Mouse (Mus musculus) effector memory CD4-positive, alpha-beta T cell, adult 7 months (primary cell): ENCODE measurements around the gene Farsa. TPM values are rescaled to one million over a fixed set of nuclear protein-coding genes. Genes with fewer than 3 reads are reported as not detected.

ENCODE experiments used
- polyA plus RNA-seq: library from polyadenylated mRNA; unstranded; fragments of 100-300 nt; shearing (Covaris generic); gene quantifications from one replicate; pipeline ENCODE4 v1.2.1, GENCODE M21; 2017

Gene Farsa
- polyA plus RNA-seq = 70.0 TPM

GRCm38 (mm10) chr8:84856864-84857441, at the start of gene Farsa:
TSS of gene Farsa (plus strand) at chr8:84856989.

GRCm38 (mm10) chr8:84822723-84823122, 34.1 kb upstream of the Farsa start, which contains the start of gene Dand5:
TSS of gene Dand5 (minus strand) at chr8:84822823.

GRCm38 (mm10) chr8:84831490-84831889, 25.3 kb upstream of the Farsa start, which contains the start of gene Gadd45gip1:
TSS of gene Gadd45gip1 (plus strand) at chr8:84831522.

GRCm38 (mm10) chr8:84840248-84840999, 16.4 kb upstream of the Farsa start, which contains the start of gene Rad23a:
TSS of gene Rad23a (minus strand) at chr8:84840665.

GRCm38 (mm10) chr8:84846722-84847572, 9.8 kb upstream of the Farsa start, which contains the start of gene Calr:
TSS of gene Calr (minus strand) at chr8:84846934.

GRCm38 (mm10) chr8:84871376-84872308, 14.9 kb downstream of the Farsa start, which contains the start of gene Syce2:
TSS of gene Syce2 (plus strand) at chr8:84872111.

GRCm38 (mm10) chr8:84893709-84894134, 36.9 kb downstream of the Farsa start, which contains the start of gene Gcdh:
TSS of gene Gcdh (minus strand) at chr8:84893921.

GRCm38 (mm10) chr8:84901752-84902151, 45.0 kb downstream of the Farsa start, which contains the start of gene Klf1:
TSS of gene Klf1 (plus strand) at chr8:84901928.

GRCm38 (mm10) chr8:84908421-84909161, 51.8 kb downstream of the Farsa start, which contains the start of gene Dnase2a:
TSS of gene Dnase2a (plus strand) at chr8:84908560.

Other genes with a start within 250 kb of the Farsa start
- 936 TPM for gene Ier2, start 194.1 kb upstream of the Farsa start, polyA plus RNA-seq
- 57.7 TPM for gene Trmt1, start 170.7 kb upstream of the Farsa start, polyA plus RNA-seq
- gene Nacc1, start 169.1 kb upstream of the Farsa start, polyA plus RNA-seq = 15.1 TPM
- not detected for gene Lyl1, start 155.5 kb upstream of the Farsa start, polyA plus RNA-seq
- gene G430095P16Rik, start 134.0 kb upstream of the Farsa start, polyA plus RNA-seq = 7.6 TPM
- gene Nfix, start 56.6 kb upstream of the Farsa start, polyA plus RNA-seq = 6.2 TPM
- gene Dand5, start 34.2 kb upstream of the Farsa start, polyA plus RNA-seq = 2.1 TPM
- gene Gadd45gip1, start 25.5 kb upstream of the Farsa start, polyA plus RNA-seq = 23.3 TPM
- 132 TPM for gene Rad23a, start 16.3 kb upstream of the Farsa start, polyA plus RNA-seq
- gene Calr, start 10.1 kb upstream of the Farsa start, polyA plus RNA-seq = 572 TPM
- 4.4 TPM for gene Syce2, start 15.1 kb downstream of the Farsa start, polyA plus RNA-seq
- gene Gcdh, start 36.9 kb downstream of the Farsa start, polyA plus RNA-seq = 18.6 TPM
- gene Klf1, start 44.9 kb downstream of the Farsa start, polyA plus RNA-seq = not detected
- 7.4 TPM for gene Dnase2a, start 51.6 kb downstream of the Farsa start, polyA plus RNA-seq
- gene Mast1, start 80.4 kb downstream of the Farsa start, polyA plus RNA-seq = 0.50 TPM
- not detected for gene Rtbdn, start 90.0 kb downstream of the Farsa start, polyA plus RNA-seq
- not detected for gene Gm49661, start 112.4 kb downstream of the Farsa start, polyA plus RNA-seq
- gene Prdx2, start 112.6 kb downstream of the Farsa start, polyA plus RNA-seq = 100 TPM
- 47.0 TPM for gene Rnaseh2a, start 112.8 kb downstream of the Farsa start, polyA plus RNA-seq
- 5,448 TPM for gene Junb, start 121.7 kb downstream of the Farsa start, polyA plus RNA-seq
- gene Hook2, start 133.6 kb downstream of the Farsa start, polyA plus RNA-seq = 17.0 TPM
- gene Best2, start 157.5 kb downstream of the Farsa start, polyA plus RNA-seq = not detected
- gene Asna1, start 168.3 kb downstream of the Farsa start, polyA plus RNA-seq = 27.0 TPM
- gene Trir, start 169.8 kb downstream of the Farsa start, polyA plus RNA-seq = 176 TPM
- 27.4 TPM for gene Tnpo2, start 179.9 kb downstream of the Farsa start, polyA plus RNA-seq
- 4.4 TPM for gene Fbxw9, start 203.1 kb downstream of the Farsa start, polyA plus RNA-seq
- gene Gm5741, start 211.0 kb downstream of the Farsa start, polyA plus RNA-seq = not detected
- gene Dhps, start 214.8 kb downstream of the Farsa start, polyA plus RNA-seq = 89.9 TPM
- 122 TPM for gene Wdr83os, start 223.8 kb downstream of the Farsa start, polyA plus RNA-seq
- 14.5 TPM for gene Wdr83, start 224.3 kb downstream of the Farsa start, polyA plus RNA-seq
- 100 TPM for gene Man2b1, start 226.3 kb downstream of the Farsa start, polyA plus RNA-seq